Mouse (Mus musculus): ENCODE measurements at regions not wholly inside any gene's neighbourhood (a gene's known extent, or its start where the extent isn't known, plus 50 kb on each side); places are given as distances from the start of the nearest gene placed in this dataset.

GRCm38 (mm10) chr1:77265677-77266076 is 249.2 kb downstream of the Epha4 start:
- DNase-seq (ENCODE audit: low spot score), result no peak

GRCm38 (mm10) chr1:77267311-77268003 is 247.4 kb downstream of the Epha4 start:
- no peak for DNase-seq (ENCODE audit: low spot score)

- DNase-seq (ENCODE audit: low spot score), result no peak
Observed at GRCm38 (mm10) chr1:77275297-77275696, 239.6 kb downstream of the Epha4 start.

- peak; percentile 12 for DNase-seq (ENCODE audit: low spot score)
Observed at GRCm38 (mm10) chr1:77279566-77279965, 235.3 kb downstream of the Epha4 start.

- no peak for DNase-seq (ENCODE audit: low spot score)
Observed at GRCm38 (mm10) chr1:77280373-77281038, 234.4 kb downstream of the Epha4 start.

GRCm38 (mm10) chr1:77281741-77282140 is 233.1 kb downstream of the Epha4 start:
- DNase-seq (ENCODE audit: low spot score), result no peak

GRCm38 (mm10) chr1:77298713-77299132 is 216.2 kb downstream of the Epha4 start:
- DNase-seq (ENCODE audit: low spot score), result peak; percentile 4

GRCm38 (mm10) chr1:77300806-77301205 is 214.1 kb downstream of the Epha4 start:
- peak; percentile 27 for DNase-seq (ENCODE audit: low spot score)

- peak; percentile 4 for DNase-seq (ENCODE audit: low spot score)
Observed at GRCm38 (mm10) chr1:77304770-77305169, 210.1 kb downstream of the Epha4 start.

GRCm38 (mm10) chr1:77307745-77308144 is 207.1 kb downstream of the Epha4 start:
- DNase-seq (ENCODE audit: low spot score), result no peak

GRCm38 (mm10) chr1:77313119-77313518 is 201.8 kb downstream of the Epha4 start:
- no peak for DNase-seq (ENCODE audit: low spot score)

GRCm38 (mm10) chr1:77315347-77315746 is 199.5 kb downstream of the Epha4 start:
- DNase-seq (ENCODE audit: low spot score), result no peak

GRCm38 (mm10) chr1:77316198-77316597 is 198.7 kb downstream of the Epha4 start:
- DNase-seq (ENCODE audit: low spot score), result no peak

All from yolk sac, embryonic 10.5 days (tissue).